Mouse (Mus musculus): ENCODE measurements around the gene Taldo1. TPM values are rescaled to one million over a fixed set of nuclear protein-coding genes. Genes with fewer than 3 reads are reported as not detected.

Taldo1 gene
- 10 to 100 TPM; 87.5 to 90.9 TPM for total RNA-seq (2021)
- long read RNA-seq, experiment 1, transcript Taldo1-201 (8 exons, 1,229 nt) = major isoform, 75 of 76 reads
- long read RNA-seq, experiment 1, partial matches to known transcripts = 0 of 76 reads
- long read RNA-seq, experiment 1, other reads (novel, unspliced or antisense) = 1 of 76 reads
- long read RNA-seq, experiment 2, transcript Taldo1-201 (8 exons, 1,229 nt) = major isoform, 57 of 60 reads
- long read RNA-seq, experiment 2, partial matches to known transcripts = 1 of 60 reads
- long read RNA-seq, experiment 2, other reads (novel, unspliced or antisense) = 2 of 60 reads

DNA sequence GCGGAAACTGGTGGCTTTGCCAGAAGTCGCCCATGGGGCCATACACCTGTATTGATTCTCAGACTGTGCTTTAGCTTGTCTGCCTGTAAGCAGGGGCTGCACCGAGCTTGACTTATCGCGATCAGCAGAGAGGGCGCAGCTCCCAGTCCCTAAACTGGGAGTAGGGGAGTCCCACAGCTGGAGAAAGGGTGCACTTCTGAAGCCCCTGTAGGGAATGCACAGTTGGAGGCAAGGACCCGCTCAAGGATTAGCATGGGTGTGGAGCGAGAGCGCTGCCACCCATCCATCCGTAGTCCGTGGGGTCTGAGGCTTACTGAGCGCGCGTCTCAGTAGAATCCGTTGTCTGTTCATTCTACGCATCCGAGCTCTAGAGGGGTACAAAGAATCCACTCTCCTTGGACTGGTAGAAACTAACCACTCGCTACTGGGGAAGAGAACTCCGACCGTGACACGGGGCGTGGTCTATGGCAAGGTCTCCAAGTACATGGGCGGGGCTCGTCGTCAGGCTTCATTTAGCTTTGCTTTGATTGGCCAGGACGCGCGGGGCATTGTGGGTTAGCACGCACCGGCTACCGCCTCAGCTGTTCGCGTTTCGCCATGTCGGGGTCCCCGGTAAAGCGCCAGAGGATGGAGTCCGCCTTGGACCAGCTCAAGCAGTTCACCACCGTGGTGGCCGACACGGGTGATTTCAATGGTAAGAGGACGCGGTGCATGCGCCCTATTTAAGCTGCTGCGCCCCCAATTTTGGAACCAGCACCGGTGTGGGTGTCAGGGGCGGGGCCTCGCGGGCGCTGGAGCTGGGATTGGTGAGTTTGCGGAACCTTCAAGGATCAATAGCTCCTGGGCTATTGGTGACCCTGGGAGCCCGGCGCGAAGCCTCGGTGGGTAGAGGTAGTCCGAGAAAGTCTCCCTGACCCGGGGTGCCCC, at the start of gene Taldo1:
TSS of gene Taldo1 (plus strand) at position 575 of the 927 bp plus-strand sequence.
- peak; percentile 94 to 95 for DNase-seq (ENCODE audit: extremely low spot score in 1 of 2, low spot score in 2 of 2)
- peak within 1 kb of the TSS; percentile 82 for H3K4me3 ChIP-seq
- TF ChIP-seq CTCF (IDR thresholded peaks at IDR 0.05) = no peak
- intact Hi-C loops (cut with DNase I) = loop anchor here (5.0 kb wide), 1 partner anchor 65 kb away; the partner anchor contains the start of genes Deaf1 and Tmem80
- H3K27ac ChIP-seq = peak within 1 kb of the TSS; percentile 83

DNA sequence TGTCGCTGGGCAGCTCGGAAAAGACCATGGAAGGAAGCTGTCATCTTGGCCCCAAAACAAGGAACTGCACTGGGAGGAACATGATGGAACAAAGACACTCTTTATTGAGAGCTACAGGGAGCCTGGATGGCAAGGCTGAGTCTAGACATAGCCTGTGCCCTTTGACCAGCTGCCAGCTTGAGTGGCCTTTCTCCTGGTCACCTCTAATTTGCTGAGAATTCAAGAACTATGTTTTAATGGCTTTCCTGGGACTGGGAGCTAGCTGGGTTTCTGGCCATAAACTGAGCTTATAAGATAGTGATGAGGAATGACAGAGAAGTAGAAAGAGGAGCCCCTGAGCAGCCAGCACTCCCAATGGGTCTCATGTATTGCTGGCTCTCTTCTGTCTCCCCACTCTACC, 48.8 kb upstream of the Taldo1 start:
- TF ChIP-seq CTCF (IDR thresholded peaks at IDR 0.05) = no peak
- no peak for DNase-seq (ENCODE audit: extremely low spot score in 1 of 2, low spot score in 2 of 2)
- intact Hi-C loops (cut with DNase I) = no loop called here
- H3K27ac ChIP-seq = no peak overlapping the region
- H3K4me3 ChIP-seq = no peak overlapping the region

- no peak for TF ChIP-seq CTCF (IDR thresholded peaks at IDR 0.05)
Observed at GRCm38 (mm10) chr7:141343696-141344095, 48.3 kb upstream of the Taldo1 start.

GRCm38 (mm10) chr7:141344787-141345186, 47.2 kb upstream of the Taldo1 start:
- no peak overlapping the region for H3K27ac ChIP-seq
- no peak for DNase-seq (ENCODE audit: extremely low spot score in 1 of 2, low spot score in 2 of 2)
- intact Hi-C loops (cut with DNase I) = no loop called here
- TF ChIP-seq CTCF (IDR thresholded peaks at IDR 0.05) = no peak
- H3K4me3 ChIP-seq = no peak overlapping the region

More at GRCm38 (mm10) chr7:141343696-141344095, 48.3 kb upstream of the Taldo1 start:
- H3K4me3 ChIP-seq = no peak overlapping the region
- DNase-seq (ENCODE audit: extremely low spot score in 1 of 2, low spot score in 2 of 2) = no peak
- no peak overlapping the region for H3K27ac ChIP-seq
- intact Hi-C loops (cut with DNase I) = no loop called here

DNA sequence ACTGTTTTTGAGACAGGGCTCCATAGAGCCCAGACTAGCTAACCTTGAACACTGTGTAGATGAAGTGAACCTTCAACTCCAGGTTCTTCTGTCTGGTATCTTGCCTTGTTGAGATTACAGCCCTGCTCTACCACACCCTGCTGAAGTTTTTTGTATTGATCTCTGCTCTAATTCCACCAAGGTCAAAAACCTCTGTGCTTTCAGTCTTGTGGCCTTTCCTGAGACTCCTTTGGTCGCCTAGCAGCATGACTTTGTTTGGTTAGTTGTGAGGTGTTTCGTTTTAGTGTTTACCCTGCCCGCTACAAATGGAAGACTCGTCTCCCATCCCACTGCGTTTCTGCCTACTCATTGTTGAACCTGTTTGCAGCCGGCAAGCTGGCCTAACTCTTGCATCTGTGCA, 40.9 kb upstream of the Taldo1 start:
- no peak overlapping the region for H3K27ac ChIP-seq
- no peak for TF ChIP-seq CTCF (IDR thresholded peaks at IDR 0.05)
- intact Hi-C loops (cut with DNase I) = no loop called here
- DNase-seq (ENCODE audit: extremely low spot score in 1 of 2, low spot score in 2 of 2) = no peak
- no peak overlapping the region for H3K4me3 ChIP-seq

- no peak overlapping the region for H3K4me3 ChIP-seq
- no peak for TF ChIP-seq CTCF (IDR thresholded peaks at IDR 0.05)
- intact Hi-C loops (cut with DNase I) = no loop called here
- H3K27ac ChIP-seq = no peak overlapping the region
- DNase-seq (ENCODE audit: extremely low spot score in 1 of 2, low spot score in 2 of 2) = no peak
Observed at GRCm38 (mm10) chr7:141355051-141355450, 36.9 kb upstream of the Taldo1 start.

DNA sequence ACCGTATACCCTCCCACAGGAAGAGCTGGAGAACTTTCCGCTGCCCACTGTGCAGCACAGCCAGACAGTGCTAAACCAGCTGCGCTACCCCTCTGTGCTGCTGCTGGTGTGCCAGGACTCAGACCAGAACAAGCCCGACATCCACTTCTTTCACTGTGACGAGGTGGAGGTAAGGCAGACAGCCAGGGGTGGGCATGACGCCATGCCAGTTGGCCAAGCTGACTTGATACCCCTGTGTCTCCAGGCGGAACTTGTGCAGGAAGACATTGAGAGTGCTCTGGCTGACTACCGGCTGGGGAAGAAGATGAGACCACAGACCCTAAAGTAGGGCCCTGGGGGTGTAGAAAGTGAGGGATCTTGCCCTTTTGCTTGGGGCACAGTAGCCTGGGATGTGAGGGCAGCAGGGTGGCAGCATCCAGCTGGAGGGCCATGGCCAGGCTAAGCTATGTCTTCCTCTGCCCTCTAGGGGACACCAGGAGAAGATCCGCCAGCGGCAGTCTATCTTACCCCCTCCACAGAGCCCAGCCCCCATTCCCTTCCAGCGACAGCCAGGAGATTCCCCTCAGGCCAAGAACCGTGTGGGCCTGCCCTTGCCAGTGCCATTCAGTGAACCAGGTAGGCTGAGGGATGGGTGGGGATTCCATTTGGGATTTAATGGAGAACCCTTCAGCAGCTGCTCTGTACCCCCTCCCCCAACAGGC, 36.2 kb upstream of the Taldo1 start:
- intact Hi-C loops (cut with DNase I) = no loop called here
- Histone ChIP-seq H3K27ac (no peak overlapping the region), H3K4me3 (no peak overlapping the region)
- DNase-seq (ENCODE audit: extremely low spot score in 1 of 2, low spot score in 2 of 2) = no peak
- TF ChIP-seq CTCF (IDR thresholded peaks at IDR 0.05) = peak; percentile 47

GRCm38 (mm10) chr7:141356971-141357370, 35.0 kb upstream of the Taldo1 start:
- Histone ChIP-seq H3K4me3 (no peak overlapping the region), H3K27ac (no peak overlapping the region)
- TF ChIP-seq CTCF (IDR thresholded peaks at IDR 0.05) = no peak
- intact Hi-C loops (cut with DNase I) = no loop called here
- peak in 1 of 2 experiments; percentile 50 for DNase-seq (ENCODE audit: extremely low spot score in 1 of 2, low spot score in 2 of 2)

- DNase-seq (ENCODE audit: extremely low spot score in 1 of 2, low spot score in 2 of 2) = no peak
- Histone ChIP-seq H3K4me3 (no peak overlapping the region), H3K27ac (no peak overlapping the region)
- no peak for TF ChIP-seq CTCF (IDR thresholded peaks at IDR 0.05)
- intact Hi-C loops (cut with DNase I) = loop anchor here (5.0 kb wide), 2 partner anchors 79 to 94 kb away; partner anchors contain the start of gene Irf7
Observed at GRCm38 (mm10) chr7:141361510-141361909, 30.5 kb upstream of the Taldo1 start.

DNA sequence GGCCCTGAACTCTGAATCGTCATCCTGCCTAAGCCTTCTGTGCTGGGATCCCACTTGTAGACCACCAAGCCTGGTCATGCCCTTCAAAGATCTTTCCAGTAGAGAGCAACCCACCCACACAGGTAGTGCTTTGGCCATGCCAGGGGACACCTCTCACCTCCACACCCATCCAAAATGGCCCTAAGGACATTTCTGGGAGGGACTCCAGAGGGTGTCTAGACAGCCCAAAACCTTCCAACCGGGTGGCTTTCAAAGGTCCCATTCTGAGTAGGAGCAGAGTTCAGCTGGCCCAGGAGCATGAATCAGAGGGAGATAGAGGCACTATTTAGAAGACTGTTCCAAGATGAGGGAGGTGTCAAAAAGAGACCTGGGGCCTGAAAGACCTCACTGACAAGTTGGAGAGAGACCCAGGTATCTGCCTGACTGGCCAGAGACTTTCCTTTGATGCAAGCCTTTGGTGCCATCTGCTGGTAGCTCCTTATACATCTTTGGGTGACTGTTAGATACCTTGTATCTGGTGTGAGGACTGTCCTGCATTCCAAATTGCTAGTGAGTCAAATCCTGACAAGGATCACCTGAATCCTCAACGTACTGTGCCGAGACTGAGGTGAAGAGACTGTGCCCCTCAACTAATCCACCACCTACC, 28.8 kb upstream of the Taldo1 start:
- peak; percentile 68 to 73 for DNase-seq (ENCODE audit: extremely low spot score in 1 of 2, low spot score in 2 of 2)
- peak; percentile 83 for TF ChIP-seq CTCF (IDR thresholded peaks at IDR 0.05)
- no peak overlapping the region for H3K4me3 ChIP-seq
- H3K27ac ChIP-seq = no peak overlapping the region
- intact Hi-C loops (cut with DNase I) = loop anchor here (2.0 to 5.0 kb wide), 3 partner anchors 81 to 134 kb away; partner anchors contain the start of genes Irf7 and Phrf1

GRCm38 (mm10) chr7:141363752-141364125, 28.3 kb upstream of the Taldo1 start:
- no peak overlapping the region for H3K4me3 ChIP-seq
- no peak for TF ChIP-seq CTCF (IDR thresholded peaks at IDR 0.05)
- intact Hi-C loops (cut with DNase I) = loop anchor here (2.0 to 5.0 kb wide), 3 partner anchors 81 to 135 kb away; partner anchors contain the start of genes Irf7 and Phrf1
- peak overlapping the region; percentile 72; the same call in 1 of the 2 replicates for H3K27ac ChIP-seq
- DNase-seq (ENCODE audit: extremely low spot score in 1 of 2, low spot score in 2 of 2) = no peak

All from left cerebral cortex, adult 2 months (tissue).